Mouse (Mus musculus) left cerebral cortex, adult 2 months (tissue): ENCODE results near the gene Med13l. TPM values are rescaled to one million over a fixed set of nuclear protein-coding genes. Genes with fewer than 3 reads are reported as not detected.

ENCODE experiments used
- DNase-seq, 2 experiments: peaks; one replicate each; pipeline ENCODE4 v3.0.0; 2021 to 2022; ENCODE audit warnings: low spot score in 2 of 2, mixed read lengths in 1 of 2; ENCODE audit errors: extremely low spot score in 1 of 2
- H3K27ac ChIP-seq: fragments of 200-600 bp; 2 replicates; pipeline ENCODE4 v1.8.1; 2022
- H3K4me3 ChIP-seq: fragments of 200-600 bp; 2 replicates; pipeline ENCODE4 v1.8.1; 2022
- CTCF ChIP-seq: fragments of 200-600 bp; IDR thresholded peaks from 2 replicates; pipeline ENCODE4 v1.8.1; 2022; ENCODE audit warnings: antibody characterized with exemption, mild to moderate bottlenecking, moderate library complexity
- intact Hi-C: fragments of 180-260 bp; cut with DNase I; formaldehyde crosslinking; loops from one replicate; pipeline ENCODE4 v1.15.1; 2025
- total RNA-seq, 2 experiments: library from RNA; stranded (reverse); gene quantifications; 2 replicates each; pipeline ENCODE4 v1.2.3; 2021

Gene Med13l
- total RNA-seq, 2 experiments from 2014 or later: 118 to 123 TPM

DNA sequence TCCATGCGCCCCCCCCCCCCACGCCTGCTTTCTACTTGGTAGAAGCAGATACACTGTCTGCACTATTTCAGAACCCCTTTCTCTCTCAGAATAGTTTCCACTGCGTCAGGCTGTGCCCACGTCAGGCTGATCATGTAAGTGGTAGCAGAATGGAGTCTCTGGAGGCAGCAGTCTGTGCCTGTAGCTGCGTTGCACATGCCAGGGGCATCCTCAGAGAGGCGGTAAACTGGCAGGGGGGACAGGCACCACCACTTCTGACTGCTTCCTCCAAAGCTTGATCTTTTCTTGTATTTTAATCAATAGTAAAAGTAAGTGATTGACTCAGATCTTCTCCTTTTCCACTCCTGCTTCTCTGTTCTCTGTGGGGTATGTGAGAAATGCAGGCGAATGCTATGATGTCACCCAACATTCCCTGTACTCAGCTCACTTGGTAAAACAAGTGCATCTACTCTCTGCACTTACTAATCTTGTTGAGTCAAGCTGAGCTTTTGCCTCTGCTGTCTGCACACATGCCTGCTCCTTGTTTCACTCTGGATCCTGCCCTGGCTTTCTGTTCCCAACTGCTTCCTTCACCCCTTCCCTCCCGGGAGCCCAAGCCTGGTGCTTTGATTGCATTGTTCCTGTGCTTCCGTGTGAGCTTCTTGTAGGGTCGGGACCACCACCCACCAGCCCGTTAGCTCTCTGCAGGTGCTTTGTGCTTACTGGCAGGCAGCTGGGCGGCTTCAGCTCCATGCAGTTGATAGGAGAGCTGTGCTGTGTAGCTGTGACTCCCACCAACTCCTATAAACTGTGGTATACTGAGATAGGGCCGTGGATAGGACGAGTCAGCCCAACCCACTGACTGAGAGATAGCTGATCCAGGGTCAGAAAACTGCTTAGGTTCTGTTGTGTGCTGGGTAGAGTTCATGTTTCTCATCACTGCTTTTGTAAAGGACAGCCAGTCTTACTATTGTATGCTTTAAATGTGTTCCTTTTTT, 156.1 kb downstream of the Med13l start:
- H3K27ac ChIP-seq: no peak overlapping the region
- DNase-seq: peak in 1 of 2 experiments; percentile 40
- intact Hi-C loops: no loop called here
- no peak overlapping the region for H3K4me3 ChIP-seq
- no peak; the same call in 1 of the 2 replicates for TF ChIP-seq CTCF

DNA sequence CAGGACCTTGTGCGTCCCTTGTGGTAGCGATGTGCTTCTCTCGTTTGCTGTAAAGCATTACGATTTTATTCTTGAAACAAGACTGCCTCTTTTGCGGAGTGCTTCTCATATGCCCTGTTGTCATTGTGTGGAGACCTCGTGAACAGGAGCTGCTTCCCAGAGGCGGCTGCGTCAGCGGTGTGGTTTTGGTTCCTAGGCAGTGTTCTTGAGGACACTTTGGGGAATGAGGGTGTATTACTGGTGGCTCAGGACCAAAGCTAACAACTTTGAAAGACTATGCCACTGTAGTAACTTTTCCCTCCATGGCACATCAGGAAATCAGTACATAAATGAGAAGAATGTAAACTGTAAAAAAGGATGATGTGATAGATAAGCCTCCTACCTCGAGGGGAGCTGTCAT, 157.0 kb downstream of the Med13l start:
- intact Hi-C loops: no loop called here
- H3K4me3 ChIP-seq: no peak overlapping the region
- no peak overlapping the region for H3K27ac ChIP-seq
- no peak for TF ChIP-seq CTCF
- DNase-seq: no peak

DNA sequence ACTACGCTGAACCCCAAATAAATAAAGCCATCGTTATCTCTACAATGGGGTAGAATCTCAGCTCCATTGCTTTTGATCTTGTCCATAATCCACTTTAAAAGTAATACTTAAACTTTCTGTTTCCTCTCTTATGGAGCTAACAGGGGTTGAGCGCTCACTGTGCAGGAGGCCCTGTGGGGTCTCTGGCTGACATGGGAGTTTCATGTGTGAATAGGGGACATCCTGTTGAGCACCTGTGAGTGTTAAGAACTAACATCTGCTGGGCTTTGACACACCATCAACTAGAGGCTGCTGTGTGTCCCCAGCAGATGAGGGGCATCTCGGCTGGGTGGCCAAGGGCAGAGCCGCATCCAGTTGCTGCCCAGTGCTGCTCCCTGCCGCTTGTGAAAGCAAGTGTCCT, 157.6 kb downstream of the Med13l start:
- Histone ChIP-seq H3K27ac (no peak overlapping the region), H3K4me3 (no peak overlapping the region)
- TF ChIP-seq CTCF: no peak
- intact Hi-C loops: no loop called here
- no peak for DNase-seq

DNA sequence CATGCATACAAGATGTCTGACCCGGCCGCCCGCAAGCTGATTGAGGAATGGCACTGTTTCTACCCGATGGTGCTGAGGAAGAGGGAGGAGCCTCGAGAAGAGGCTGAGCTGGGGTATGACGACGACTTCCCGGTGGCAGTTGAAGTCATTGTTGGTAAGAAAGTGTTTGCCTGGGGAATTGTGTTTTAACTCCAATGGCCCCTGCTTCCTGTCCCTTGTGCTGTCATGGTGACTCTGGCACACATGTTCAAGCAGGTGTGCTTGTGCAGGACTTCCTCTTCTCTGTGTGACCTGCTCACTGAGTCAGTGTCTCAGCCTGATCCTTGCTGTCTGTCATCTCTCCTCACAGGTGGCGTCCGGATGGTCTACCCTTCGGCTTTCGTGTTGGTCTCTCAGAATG, 160.9 kb downstream of the Med13l start:
- H3K4me3 ChIP-seq: no peak overlapping the region
- H3K27ac ChIP-seq: no peak overlapping the region
- no peak for TF ChIP-seq CTCF
- intact Hi-C loops: no loop called here
- no peak for DNase-seq

DNA sequence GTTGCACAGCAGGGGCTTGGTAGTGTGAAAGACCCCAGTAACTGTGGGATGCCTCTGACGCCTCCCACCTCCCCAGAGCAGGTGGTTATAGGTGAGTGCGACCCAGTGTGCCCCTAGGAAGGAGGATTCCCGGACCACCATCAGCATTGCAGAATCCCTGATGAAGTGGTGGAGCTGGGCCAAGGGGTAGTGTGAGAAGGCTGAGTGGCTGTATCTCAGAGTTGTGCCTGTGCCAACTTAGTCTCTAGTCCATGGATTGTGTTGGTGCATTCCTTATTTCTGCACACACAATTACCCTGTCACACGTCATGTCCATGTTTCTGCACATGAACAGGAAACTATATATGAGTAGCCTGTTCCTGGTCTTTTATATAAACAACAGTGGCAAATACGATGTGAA, 161.4 kb downstream of the Med13l start:
- Histone ChIP-seq H3K4me3 (no peak overlapping the region), H3K27ac (no peak overlapping the region)
- no peak for DNase-seq
- intact Hi-C loops: no loop called here
- TF ChIP-seq CTCF: no peak

DNA sequence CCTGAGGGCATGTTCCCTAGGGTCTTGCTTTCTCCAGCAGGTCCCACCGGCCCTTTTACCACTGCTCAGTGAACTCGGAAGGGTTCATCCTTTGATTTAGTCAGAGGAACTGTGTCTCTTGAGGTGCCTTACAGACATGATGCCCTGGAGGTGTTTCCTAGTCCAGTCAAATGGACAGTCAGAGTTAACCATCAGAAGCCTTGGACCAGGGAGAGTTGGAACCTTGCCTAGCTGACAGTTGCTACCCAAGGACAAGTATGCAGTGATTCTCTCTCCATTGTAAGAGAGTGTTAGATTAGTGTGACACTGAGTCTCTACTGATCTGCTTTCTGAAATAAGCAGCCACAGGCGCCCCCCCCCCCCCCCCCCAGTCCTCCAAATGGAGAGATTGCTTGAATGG, 162.0 kb downstream of the Med13l start:
- no peak for TF ChIP-seq CTCF
- intact Hi-C loops: no loop called here
- Histone ChIP-seq H3K4me3 (no peak overlapping the region), H3K27ac (no peak overlapping the region)
- no peak for DNase-seq

DNA sequence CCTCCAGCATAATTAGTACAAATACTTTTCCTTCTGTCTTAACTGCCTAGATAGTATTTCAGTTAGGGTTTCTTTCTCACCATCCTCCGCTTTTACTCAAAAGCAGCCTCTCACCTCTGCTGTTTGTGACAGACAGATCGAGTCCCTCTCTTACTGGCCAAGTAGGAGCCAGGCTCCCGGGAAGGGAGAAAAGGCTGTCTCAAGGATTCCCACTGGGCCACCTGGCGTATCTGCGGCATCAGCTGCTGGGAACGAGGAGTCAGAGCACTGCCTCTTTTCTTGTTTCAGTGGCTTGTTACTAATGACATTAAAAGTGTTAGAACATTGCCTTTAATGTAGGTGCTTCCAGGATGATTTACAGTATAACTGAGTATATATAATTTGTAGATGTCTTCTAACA, 164.9 kb downstream of the Med13l start:
- no peak for TF ChIP-seq CTCF
- intact Hi-C loops: no loop called here
- no peak overlapping the region for H3K27ac ChIP-seq
- DNase-seq: no peak
- no peak overlapping the region for H3K4me3 ChIP-seq

DNA sequence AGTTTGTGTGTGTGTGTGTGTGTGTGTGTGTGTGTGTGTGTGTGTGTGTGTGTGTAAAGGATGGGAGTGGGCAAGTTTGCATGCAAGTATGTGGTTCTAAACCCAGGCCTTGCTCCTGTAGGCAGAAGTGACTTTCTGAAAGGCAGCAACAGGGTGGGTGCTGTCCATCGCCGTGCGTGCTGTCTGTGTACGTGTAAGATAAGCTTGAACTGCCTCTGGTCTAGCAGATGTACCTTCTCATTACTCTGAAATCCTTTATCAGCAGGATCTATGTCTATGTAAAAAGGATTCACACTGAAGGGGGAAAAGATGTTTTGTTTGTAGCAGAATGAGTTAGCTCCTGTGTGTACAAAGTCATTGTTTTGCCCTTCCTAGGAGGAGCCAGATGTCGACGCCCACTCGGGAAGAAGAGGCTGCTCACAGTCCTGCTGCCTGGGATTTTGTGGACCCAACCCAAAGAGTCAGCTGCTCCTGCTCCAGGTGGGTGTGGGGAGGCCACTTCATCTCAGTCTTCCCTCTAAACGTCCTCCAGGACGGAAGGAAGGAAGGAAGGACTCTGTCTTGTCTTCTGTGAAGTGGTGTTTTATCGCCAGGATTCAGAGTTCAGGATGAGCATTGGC, 165.5 kb downstream of the Med13l start:
- Histone ChIP-seq H3K4me3 (no peak overlapping the region), H3K27ac (no peak overlapping the region)
- intact Hi-C loops: no loop called here
- no peak for TF ChIP-seq CTCF
- DNase-seq: no peak

DNA sequence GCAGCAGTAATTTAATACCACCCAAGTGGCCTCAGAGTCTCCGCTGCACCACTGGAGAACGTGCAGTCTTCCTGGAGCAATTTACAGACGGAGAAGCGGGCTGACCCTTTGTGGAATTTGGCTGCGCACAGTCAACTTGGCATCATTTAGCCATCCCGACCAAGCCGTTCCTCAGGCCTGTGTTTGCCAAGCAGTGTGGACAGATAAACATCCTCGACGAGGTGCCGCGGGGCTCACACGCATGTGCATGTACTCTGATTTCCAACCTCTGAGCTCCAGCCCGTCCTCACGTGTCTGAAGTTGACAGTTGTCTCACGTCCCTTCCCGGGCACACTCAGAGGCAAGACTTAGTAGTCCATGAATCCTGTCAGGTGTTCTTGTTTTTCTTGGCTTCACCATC, 166.9 kb downstream of the Med13l start:
- intact Hi-C loops: no loop called here
- no peak overlapping the region for H3K27ac ChIP-seq

DNA sequence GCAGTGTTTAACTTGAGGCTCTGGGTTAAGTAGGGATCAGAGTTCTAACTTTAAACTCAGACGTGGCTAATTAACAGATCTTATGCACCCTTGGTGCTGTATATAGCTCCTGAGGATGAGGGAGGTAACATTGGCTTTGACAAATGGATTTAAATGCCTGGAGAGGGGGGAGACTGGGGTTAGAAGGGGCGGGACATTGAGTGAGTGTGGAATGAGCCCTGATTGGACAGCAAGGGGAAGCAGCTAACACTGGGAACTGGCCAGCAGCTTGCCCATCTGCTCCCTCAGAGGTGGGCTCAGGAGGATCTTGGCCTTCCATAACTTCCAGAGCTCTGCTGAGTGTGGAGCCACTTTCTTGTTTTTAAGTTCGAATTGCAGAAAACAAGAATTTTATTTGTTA, 171.7 kb downstream of the Med13l start:
- intact Hi-C loops: no loop called here

More for the DNA sequence above, 166.9 kb downstream of the Med13l start:
- no peak for DNase-seq
- TF ChIP-seq CTCF: no peak
- H3K4me3 ChIP-seq: no peak overlapping the region

DNA sequence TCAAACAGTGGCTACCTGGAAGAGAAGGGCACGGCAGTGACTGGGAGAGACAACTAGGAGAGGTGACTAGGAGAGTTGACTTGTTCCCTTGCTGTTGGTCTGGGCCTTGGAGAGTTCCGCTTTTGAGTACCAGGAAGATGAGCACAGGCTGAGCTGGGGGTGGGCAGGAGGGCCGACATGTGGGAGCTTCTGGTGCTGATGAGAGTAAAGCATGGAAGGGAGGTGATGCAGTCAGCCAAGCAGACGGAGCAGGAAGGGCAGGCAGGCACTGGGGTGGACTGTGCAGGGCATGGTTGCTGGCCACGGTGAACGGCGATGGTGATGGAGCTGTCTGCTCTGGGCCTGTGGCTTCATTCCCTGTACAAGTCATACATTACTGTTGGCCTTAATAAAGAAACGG, 172.2 kb downstream of the Med13l start:
- TF ChIP-seq CTCF: no peak
- intact Hi-C loops: no loop called here

More for the DNA sequence above, 171.7 kb downstream of the Med13l start:
- H3K4me3 ChIP-seq: no peak overlapping the region
- no peak overlapping the region for H3K27ac ChIP-seq
- DNase-seq: no peak
- no peak for TF ChIP-seq CTCF

DNA sequence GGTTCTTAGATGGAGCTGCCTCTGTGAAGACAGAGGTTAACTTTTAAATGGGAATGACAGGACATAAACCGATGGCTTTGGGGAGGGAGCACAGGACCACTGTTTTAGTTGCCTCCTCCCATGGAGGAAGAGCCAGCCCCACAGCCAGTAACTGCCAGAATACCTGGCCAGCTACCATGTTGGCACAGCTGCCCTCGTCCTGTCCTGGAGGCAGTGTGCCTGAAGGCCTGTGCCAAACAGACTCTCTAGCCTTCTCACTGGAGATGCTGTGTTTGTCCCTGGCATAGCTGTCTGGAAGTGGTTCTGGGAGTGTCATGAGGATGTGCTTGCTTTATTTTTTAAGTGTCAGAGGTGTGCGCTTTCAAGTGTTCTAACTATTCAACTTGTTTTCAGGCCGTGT, 173.1 kb downstream of the Med13l start:
- DNase-seq: no peak
- no peak for TF ChIP-seq CTCF
- Histone ChIP-seq H3K27ac (no peak overlapping the region), H3K4me3 (no peak overlapping the region)
- intact Hi-C loops: no loop called here

More for the DNA sequence above, 172.2 kb downstream of the Med13l start:
- no peak overlapping the region for H3K27ac ChIP-seq
- H3K4me3 ChIP-seq: no peak overlapping the region
- DNase-seq: no peak
